Mouse (Mus musculus): ENCODE results near the gene Nell1.
"Not testable (repeated sequence)": the region's sequence is repeated elsewhere in the genome, so short reads cannot be mapped to it uniquely, and the experiment has no call there.

Gene Nell1

DNA sequence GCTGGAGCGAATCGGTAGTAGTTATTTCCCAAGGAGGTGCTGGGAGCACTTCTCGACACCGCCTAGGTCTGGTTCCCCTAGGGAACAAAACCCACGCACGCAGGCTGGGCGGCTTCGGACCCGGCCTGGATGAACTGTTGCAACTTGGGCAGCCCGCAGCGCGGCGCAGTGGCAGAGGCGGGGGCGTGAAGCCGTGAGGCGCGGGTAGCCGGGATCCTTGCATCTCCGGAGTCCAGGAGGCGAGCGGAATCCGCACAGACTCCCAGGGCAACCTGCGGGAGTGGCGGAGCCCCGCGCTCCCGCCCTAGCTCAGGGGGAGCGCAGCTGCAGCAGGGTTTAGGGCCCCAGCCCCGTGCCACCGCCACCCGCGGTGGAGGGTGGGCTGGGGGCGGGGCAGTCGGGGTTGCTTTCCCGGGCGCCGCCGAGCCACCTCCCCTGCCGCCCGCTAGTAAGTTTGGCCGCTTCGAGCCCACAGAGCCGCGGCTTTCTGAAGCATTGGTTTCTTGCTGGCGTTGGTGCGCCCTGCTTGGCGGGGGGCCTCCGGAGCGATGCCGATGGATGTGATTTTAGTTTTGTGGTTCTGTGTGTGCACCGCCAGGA is at the start of gene Nell1:
TSS of gene Nell1 (plus strand) at position 24 of the 600 bp plus-strand sequence.
- peak; percentile 10 for DNase-seq

DNA sequence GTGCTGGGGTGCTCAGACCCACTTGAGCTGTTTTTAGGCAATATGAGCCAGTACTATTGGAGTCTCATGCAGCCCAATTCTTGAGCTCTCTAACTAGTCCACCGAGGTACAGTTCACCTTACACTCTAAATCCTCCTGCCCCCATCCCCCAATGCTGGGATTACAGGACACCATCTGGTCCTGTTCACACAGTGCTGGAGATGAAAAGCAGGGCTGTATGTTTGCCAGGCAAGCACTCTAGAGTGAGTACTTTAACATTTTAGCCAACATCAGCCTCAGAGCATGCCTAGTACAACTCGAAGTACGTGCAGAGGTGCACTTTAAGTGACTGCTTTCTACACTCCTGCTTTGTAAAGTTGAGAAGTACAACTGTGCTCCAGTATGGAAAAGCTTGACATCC is 46.1 kb upstream of the Nell1 start:
- no peak for DNase-seq

DNA sequence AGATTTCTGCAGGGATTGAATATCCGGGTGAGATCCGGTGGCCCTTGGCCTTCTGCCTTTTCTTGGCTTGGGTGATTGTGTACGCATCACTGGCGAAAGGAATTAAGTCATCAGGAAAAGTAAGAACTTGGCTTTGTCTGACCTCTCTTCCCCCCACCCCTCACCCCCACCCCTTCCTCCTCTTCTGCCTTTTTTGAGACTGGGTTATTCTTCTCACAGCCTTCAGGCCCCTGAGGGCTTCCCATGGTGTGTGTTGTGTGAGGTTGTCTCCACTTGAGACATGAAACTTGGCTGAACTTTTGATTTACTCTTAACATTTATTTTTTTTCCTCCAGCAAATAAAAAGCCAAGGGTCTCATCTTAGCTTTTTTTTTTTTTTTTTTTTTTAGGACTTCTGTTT is 44.7 kb upstream of the Nell1 start:
- no peak for DNase-seq

DNA sequence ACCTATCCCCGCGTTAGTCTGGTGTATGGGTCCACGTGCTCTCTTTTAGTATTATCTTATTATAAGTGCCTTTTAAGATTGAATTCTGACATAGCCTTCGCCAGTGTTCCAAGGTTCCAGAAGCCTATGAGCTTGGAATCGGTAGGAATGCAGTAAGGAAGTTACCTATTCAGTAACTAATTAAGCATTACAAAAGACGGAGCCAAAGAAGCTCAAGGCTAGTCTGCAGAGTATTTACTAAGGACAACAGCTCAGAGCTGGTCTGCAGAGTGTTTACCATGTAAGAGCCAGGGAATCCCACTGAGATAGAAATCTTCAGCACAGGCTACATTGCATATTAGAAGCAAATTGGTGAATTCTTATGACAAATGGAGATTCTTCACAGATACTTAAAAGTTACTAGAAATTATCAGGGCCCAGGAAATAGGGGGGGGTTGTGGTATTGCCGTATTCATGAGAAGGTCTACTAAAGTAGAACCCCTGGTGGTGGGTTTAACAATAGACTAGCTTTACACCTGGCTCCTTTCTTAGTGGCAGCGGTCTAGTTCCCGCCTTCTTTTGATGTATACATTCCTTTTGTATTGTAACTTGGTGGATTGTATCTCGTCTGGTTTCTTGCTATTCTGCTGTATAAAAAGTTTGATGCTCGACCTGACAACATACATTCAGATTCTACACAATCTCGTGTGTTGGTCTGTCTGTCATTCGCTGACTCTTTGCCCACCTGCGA is 41.1 kb upstream of the Nell1 start:
- DNase-seq = not testable (repeated sequence)

DNA sequence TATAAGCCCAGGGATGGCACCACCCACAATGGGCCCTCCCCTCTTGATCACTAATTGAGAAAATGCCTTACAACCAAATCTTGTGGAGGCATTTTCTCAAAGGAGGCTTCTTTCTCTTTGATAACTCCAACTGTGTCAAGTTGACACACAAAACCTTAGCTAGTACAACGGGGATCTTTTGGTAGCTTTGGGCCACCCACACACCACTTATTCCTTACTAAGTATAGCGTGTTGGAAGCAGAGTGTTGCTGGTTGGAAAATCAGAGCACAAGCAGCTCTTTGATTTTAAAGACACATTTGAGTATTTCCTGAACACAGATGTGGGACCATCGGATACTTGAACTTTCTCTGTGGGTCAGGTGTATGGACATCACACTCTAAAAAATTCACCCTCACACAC is 37.8 kb upstream of the Nell1 start:
- DNase-seq = no peak

DNA sequence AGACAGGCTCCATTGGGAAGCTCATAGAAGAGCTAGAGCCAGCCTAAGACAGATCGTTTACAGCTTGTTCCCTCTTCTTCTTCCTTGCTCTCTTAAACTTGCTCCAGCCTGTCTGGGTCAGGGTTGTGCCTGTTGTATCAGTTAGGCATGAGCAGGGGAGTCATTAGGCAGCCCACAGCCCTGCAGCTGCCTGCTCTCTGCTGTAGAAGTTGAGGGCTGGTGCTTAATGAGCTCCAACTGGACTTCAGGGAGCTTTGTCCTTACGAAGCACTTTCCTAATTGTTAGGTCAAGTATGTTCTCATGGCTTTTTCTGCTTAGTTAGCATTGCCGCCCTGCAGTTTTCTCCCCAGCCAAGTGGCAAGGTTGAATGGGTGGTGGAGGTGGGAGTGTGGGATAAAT is 32.6 kb upstream of the Nell1 start:
- DNase-seq = no peak

DNA sequence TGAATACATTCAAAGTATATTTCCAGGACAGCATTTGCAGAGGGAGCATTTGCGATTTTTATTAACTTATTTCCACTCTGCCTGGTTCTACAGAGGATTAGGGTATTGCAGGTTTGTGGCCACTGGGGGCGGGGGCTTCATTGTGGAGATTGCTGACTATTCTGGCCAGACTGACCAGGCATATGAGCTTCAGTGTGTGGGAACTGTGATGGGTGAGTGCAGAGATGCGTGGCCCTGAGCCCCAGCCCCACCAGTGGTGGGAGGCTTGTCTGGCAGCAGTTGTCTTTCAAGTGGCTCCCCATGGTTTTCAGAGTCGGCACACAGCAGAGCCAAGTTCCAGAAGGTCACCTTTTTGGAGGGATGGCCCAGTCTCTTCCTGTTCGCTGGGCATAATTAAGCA is 32.2 kb upstream of the Nell1 start:
- DNase-seq = no peak

DNA sequence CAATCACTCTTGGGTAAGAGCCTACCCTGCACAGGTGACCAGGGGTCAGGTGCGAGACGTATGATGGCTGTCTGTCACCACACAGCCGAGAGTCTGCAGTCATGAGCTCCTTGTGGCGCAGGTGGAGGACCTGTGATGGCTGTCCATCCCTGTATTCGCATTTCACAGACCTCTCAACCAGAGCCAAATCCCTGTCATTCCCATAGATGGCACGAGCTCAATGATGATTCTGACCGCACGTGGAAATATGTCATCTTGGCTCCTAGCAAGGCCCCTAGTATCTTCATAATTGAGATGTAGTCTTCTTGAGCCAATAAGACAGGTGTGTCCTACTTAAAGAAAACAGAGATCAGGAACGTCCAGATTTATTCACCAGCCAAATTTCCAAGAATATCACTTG is 28.0 kb upstream of the Nell1 start:
- DNase-seq = no peak

DNA sequence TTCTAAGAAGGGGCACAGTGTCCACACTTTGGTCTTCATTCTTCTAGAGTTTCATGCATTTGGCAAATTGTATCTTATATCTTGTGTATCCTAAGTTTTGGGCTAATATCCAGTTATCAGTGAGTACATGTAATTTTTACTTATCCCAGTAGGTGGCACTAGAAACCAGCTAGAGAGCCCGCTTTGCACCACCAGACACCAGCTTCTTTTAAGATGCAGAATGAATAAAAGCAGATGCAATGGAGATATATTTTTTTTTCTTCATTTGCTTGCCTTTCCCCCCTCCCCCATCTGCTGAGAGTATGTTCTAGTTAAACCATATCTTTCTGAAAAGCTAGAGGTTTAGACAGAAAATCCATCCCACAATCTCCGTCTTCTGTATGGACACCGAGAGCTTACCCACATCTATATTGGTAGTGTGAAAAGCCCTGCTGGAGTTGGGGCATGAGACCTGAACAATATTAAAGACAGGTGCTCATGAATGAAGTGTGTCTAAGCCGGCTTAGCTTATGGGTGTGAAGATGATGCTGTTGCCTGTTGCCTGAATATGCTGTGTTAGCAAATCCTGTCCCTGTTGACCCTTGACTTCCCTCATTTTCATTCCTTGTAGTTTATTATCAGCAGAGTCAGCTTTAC is 21.0 kb upstream of the Nell1 start:
- no peak for DNase-seq

DNA sequence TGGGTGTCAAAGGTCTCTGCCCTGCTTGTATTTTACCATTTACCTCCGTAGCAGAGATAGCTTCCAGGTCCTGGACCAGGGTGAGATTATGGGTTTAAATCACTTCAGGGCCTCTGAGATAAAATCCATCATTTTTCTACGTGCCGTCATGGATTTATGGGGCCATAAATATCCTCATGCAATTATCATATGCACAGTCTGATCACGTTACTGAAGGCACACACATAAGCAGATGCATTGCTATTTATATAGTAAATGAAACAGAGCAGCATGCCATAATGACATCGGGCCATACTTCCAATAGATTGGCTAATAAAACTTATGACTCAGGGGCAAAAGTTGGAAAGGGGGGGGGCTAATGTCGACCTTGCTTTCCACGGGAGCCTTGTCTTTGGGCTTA is 19.8 kb upstream of the Nell1 start:
- no peak for DNase-seq

DNA sequence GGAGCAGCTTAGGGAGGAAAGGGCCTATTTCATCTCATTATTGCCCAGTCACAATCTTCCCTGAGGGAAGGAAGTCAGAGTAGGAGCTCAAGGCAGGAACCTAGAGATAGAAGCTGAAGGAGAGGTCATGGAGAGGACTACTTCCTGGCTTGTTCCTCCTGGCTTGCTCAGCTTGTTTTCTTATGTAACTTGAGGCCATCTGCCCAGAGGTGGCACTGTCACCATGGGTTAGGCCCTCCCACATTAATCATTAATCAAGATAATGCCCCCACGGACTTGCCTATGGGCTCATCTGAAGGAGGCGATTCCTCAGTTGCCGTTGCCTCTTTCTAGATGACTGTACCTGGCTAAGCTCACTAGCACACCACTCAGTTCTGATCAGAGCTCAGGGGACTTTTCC is 17.5 kb upstream of the Nell1 start:
- no peak for DNase-seq

DNA sequence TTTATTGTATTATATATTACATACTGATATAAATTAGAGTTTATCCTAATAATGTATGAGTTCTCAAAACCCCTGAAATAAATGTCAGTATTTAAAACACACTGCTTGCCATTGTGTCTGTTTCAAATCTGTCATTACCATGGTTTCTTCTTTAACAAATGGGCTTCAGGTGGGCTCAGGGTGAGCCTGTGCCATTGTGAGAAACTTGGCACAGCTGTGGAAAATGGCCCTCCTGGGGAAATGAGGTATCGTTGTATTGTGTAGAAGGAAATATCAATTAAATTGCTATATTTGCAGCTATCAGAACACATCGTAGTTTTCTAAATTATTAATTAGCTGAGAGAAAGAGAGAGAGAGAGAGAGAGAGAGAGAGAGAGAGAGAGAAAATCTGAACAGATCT is 10.9 kb upstream of the Nell1 start:
- no peak for DNase-seq

DNA sequence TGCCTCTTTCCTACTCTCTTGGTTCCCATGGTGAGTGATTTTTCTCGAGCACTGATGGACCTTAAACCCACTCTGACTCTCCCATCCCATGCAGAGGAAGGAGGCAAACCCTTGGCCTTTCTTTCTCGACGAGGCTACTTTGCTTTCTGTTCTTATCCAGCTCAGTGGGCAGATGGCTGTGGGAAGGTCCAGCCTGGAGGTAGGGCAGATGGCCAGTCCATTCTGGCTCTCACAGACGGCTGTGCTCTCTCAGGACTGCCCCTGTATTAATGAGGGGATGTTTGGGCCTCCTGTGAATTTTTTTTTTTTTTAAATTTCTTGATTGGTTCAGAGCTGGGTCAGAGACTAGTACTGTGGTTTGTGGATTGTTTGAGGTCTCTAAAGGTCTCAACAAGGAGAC is 5.1 kb upstream of the Nell1 start:
- no peak for DNase-seq

DNA sequence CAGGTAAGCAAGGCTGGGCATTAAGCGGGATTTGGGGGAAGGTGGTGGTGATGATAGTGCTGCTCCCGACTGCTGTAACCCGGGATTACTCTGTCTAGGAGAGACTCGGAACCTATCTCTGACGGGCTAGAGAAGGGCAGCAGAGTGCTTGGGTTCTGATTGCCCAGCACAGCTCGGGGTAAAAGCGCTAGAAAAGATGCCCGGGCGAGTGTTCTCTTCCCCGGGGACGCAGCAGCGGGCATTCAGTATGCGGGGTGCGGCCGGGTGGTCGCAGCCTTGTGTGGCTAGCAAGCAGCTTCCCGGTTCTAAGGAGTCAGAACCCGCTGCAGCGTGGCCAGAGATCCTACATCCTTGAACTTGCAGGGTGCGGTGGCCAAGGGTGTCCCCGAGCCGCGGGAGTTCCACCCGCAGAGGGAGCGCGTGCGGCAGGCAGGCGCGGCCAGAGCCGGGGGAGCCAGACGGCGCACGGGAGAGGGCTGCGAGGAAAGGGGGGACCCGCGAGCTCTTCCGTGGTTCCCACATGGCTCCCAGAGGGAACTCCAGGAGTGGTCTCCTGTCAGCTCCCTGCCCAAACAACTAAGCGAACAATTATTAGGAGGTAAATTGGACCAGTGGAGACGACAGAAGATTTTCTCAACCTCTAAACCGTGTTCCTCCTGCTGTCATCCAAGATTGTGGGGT is 917 bp downstream of the Nell1 start:
- no peak for DNase-seq

DNA sequence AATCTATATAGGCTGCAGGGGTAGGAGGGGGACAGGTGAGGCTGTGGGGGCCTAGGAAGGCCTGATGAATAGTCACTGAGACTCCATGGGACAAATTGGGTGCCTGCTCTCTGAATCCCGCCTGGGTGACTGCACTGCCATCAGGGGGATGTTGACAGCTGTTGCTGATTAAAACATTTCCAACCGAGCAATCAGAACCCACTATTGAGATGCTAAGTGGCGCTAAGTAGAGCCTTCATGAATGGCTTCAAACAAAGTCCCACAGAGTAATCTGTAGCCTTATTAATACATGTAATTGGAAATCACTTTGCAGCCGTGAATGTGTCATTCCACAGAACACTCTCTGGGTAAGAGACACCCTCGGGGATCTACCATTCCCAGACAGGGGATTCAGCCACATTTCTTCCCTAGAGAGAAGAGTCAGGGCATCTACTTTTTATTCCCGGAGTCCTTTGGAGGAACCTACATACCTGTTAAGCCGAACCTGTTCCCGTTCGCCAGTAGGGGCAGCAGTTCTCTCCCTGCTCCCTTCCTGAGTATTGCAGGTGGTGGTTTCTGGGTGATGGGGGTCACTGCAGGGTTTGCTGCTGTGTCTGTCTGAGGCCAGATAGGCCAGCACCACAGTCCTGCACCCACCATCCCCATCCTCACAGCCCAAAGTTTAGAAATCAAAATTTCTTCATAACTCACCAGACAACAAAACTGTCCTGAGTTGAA is 7.0 kb downstream of the Nell1 start:
- DNase-seq = peak; percentile 9

DNA sequence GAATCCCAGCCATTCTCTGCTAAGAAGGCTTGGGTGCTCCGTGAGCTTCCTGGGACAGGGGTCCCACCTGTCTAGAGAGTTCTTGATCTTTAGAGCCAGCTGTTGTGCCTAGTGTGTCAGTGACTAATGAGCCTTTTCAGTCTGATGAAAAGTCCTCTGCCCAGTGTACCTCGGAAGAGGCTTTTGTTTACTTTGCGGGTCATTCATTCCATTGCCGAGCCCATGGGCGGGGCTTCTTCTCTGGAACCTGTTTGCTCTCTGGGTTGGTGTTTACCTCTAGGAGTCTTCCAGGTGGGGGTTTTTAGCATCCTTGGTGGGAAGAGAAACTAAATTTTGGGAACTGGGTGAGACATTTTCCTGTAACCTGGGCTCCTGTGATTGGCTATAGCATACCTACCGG is 10.0 kb downstream of the Nell1 start:
- DNase-seq = no peak

DNA sequence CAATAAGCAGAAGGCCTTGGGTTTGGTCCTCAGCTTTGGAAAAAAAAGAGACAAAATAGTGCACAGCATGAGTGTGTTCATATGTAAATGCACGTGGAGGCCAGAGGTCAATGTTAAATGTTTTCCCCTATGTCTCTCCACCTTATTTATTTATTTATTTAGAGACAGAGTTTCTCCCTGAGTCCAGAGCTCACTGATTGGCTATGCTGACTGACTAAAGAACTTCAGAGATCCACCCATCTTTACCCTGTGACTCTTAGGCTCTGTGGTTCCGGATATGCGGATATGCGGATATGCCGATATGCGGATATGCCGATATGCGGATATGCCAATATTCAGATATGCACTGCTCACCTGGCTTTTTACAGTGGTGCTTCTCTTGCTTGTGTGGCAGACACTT is 11.3 kb downstream of the Nell1 start:
- DNase-seq = no peak

DNA sequence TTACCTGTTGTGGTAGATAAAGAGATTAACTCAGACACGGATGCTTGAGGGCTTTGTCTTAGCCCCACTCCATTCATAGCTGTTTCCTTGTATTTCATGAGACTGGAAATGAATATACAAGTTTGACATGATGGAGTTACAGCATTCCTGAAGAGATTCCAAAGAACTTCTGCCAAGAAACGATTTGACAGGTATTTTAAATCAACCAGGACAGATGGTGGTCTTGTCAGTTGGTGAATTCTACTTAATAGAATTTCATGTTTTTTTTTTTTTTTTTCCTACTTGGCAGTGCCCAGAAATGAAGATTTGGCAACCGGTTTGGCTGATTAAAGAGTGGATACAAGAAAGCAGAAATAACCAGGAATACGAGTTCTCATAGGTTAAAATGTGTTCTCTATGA is 24.7 kb downstream of the Nell1 start:
- no peak for DNase-seq

DNA sequence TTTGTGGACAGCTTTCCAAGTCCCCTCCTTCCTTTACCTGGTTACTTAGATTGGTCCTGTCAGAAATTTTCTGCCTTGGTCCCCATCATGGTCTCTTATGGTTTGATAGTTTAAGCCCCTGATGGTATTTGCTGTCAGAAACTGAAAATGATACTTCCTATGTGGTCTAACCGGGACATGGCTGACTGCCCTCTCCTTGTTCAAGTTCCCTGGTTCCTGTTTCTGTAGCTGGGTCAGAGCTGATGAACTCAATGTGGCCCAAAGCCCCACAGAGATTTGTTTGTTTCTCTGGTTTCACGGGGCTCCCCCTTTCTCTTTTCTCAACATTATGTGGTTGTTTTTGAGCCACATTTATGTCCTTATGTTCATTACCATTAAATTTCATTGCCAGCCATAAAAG is 30.6 kb downstream of the Nell1 start:
- no peak for DNase-seq

DNA sequence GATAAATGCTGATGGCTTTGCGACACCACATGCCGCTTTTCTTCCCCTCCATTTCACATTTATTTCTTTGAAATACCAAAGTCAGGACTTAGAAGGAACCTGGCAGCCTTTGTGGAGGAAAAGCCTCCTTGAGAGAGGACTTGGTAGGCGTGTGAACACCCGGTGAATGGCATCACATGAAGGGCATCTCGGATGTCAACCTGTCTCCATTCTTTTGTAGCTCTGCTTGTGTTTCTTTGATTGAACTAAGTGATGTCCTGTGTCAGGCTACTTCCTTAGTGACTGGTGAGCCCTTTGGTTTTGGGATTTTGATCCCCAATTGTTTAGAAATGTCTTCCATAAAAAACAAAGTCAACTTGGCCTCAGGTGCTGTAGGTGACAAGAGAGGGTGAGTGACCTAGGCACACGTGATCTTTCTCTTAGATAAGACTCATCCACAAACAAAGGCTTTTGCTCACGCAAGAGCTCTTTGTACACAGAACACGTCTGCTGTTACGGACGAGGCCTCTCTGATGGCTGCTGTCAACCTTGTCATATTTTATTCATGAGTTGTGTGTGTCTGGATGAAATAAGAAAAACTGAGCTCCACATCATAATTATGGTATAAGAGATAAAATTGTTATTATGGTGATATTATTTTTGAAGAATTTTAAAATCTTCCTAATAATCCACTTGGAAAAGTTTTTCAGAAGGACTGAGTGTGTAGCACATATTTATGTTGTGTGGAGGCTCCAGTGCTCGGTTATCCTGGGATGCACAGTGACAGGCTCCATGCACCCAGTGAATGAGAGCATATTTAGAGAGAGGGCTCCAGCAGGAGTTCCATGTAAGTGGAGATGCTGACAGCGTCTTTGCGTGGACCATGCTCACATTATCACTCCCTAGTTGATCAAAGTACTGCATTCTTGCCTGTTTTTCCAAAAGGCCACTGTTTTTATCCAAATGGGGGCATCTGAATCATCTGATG is 60.8 kb downstream of the Nell1 start:
- DNase-seq = no peak

DNA sequence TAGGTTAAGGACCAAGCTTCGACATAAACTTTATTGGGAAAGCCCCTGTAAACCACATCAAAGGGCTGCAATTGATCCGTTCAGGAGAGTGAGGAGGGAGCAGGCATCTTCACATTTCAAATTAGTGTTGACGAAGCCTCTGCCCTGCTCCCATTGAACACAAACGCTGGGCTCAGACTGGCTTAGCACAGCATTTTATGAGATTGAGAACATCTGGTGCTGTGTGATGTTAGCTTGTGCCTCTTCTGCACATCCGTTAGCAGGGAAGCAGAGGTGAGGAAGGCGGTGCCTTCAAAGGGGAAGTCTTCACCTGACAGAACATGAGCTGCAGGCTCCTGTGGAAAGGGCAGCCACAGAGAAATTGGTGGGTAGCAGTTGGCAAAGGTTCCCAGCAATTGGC is 66.4 kb downstream of the Nell1 start:
- no peak for DNase-seq

DNA sequence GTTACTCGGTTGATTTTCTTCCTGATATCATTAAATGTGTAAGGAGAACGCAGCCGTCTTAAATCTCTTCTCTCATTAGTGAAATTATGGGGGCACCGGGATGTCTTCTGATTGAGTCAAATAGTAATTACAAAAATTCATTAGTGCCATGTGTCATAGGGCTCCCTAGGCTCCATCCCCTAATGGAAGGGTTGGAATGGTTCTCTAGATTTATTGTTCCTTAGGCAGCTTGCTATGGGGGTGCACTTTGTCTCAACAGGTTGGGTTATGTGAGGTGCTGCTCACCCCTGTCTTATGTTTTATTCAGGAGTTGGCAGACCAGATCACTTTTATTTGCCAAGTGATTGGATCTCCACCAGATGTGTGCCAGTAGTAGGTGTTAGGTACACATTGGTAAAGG is 75.5 kb downstream of the Nell1 start:
- DNase-seq = no peak

Data from thymus, postnatal 4 days (tissue).